Mouse (Mus musculus): ENCODE measurements around the gene Nck2.

Gene Nck2

DNA sequence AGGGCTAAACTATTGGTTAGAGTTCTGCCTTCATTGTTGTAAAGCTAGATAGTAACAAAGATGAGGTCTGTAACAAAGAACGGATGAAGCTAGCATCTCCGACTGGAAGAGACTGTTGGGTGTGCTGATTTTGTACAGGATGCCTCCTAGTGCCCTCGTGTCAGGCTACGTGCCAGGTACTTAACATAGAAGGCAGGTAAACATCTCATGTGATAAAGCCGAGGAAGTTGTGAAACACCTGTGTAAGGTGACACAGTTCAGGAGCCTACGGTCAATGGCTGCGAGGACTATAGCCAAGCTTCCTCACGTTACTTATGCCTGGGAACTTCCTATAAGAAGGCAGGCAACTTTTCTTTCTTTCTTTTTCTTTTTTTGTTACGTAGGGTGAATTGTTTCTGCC is at the start of gene Nck2:
Gene Nck2 (plus strand): TSS at position 49 of the 400 bp plus-strand sequence.
- DNase-seq (ENCODE audit: inconsistent ontology term): no peak

DNA sequence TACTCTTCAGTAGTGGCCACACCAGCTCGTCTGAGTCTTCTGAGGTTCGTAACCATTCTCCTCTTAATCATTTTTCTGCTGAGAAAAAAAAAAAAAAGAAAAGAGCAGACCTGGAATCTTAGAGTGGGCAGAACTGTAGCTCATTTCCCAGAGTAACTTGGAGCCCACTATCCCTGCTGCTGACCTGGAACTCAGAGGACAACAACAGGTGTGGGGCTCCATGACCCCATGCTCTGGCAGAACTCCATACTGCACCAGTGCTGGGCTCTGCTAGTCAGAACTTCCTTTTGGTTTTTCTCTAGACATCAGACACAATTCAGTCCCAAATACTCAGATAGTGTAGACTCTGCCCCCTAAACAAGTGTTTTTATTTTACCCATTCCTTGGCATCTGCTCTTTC is 49.3 kb upstream of the Nck2 start:
- DNase-seq (ENCODE audit: inconsistent ontology term): no peak

DNA sequence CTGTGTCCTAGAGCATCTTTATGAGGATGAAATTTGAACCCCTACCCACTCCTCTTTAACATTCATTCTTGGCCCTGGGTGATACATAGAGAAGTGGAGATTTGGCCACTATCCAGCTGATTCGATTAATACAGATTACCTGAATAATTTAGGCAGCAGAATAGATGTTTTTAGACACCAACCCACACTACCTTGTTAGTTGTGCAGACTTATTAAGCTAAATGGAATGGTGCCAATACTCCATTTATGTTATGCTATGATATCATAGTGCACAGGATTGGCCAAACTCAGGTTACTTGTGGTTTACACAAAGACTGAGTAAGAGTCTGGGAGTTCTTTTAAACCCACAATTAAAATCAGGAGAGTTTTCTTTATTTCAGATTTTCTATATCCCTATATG is 48.6 kb upstream of the Nck2 start:
- no peak for DNase-seq (ENCODE audit: inconsistent ontology term)

DNA sequence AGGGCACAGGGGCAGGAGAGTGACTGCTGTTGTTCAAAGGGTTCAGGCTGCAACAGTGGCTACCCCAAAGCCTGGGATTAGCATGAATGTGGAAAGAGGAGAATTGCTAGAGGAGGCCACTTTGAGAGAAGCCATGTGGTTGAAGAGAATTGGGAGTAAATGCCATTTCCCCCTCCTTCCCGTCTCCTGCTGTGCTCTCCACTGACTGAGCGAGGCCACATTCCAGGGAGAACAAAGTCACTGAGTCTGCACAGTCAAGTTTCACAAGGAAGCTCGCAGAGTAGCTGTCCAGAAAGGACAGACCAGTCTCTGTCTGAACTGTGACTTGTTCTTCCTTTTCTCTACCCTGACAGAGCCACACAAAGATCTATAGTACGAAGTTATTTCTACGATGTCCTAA is 47.9 kb upstream of the Nck2 start:
- peak; percentile 66 for DNase-seq (ENCODE audit: inconsistent ontology term)

DNA sequence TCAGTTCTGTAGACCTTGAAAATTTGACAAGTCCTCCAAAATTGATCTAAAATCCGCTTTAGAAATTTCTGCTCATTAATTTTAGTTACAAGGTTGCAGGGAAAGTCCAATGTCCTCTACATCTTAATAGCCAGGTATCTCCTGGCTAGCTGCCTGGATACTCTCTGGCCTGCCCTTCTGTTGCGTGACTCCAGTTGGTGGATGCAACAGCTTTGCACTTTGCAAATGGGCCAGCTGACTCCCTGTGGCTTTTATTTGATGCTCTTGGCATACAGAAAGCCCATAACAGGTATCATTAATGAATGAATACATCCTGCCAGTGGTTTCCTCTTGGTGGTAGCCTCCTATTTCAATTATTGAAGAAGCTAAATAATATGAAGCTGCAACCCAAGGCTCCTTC is 47.3 kb upstream of the Nck2 start:
- no peak for DNase-seq (ENCODE audit: inconsistent ontology term)

DNA sequence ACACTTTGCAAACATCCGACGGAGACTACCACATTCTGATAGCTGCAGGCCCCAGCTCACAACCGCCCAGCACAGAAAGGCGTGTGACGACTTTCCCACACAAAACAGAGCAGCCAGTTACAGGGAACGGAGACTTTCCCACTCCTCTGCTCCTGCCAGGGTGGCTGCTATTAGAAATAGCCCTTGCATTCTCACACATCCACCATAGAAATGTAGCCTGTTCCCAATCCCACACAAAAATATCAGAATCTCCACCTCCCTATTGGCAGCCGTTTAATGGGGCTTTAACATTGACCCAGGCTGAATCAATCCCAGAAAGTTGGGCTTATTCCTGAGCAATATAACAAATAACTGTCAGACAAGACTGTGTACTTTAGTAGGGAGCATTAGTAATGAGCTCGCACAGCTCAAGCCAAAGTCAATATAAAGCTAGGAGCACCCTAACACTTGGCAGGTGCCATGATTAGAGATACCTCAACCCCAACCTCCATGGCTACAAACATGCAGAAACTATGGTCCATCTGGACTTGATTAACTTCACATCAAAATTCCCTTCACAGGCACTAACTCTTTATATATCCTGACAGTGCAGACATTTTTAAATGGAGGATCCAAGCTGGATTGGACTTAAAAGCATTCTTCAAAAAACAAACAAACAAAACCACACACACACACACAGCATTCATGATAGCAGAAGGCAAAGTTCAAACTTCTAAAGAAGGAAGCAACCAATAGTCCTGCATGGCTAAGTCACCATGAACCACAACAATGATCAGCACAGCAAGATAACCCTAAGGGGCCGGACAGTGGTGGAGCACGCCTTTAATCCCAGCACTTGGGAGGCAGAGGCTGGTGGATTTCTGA is 45.4 kb upstream of the Nck2 start:
- DNase-seq (ENCODE audit: inconsistent ontology term): no peak

DNA sequence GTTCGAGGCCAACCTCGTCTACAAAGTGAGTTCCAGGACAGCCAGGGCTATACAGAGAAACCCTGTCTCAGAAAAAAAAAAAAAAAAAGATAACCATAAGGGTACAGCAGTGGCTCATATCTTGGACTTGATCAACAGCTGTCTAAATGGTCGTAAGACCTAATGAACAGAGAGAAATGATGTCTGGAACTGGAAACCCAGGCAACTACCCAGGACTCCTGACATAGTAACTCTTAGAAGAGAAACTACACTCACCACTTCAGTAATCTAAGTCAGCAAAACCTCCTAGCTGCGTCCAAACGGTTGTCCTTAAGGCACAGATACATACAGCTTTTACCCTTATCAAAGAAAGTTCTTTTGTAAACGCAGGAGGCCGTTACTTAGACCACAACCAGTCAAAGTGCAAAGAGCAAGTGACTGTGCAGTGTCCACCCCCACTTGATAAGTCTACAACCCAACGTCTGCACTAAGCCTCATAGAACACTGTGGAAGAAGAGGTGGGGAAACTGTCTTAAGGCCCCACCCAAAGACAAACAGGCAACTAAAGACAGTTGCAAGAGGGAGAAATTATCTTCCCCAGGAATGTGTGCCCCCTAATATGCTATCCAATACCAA is 44.7 kb upstream of the Nck2 start:
- DNase-seq (ENCODE audit: inconsistent ontology term): no peak

DNA sequence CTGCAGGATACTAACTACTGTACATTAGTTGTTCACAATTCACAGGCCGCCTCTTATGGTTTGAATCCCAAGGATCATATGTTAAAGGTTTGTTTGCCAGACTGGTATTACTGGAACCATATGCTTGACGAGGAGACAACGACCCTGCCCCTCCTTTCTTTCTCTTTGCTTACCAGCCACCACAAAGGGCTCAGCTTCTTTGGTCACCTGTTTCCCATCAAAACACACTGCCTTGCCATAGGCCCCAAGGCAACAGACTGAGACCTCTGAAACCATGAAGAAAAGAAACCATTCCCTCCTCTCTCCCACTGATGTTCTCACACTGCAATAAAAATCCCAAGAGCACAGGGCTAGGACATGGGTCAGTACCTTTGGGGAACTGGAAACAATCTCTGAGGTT is 43.7 kb upstream of the Nck2 start:
- DNase-seq (ENCODE audit: inconsistent ontology term): no peak

DNA sequence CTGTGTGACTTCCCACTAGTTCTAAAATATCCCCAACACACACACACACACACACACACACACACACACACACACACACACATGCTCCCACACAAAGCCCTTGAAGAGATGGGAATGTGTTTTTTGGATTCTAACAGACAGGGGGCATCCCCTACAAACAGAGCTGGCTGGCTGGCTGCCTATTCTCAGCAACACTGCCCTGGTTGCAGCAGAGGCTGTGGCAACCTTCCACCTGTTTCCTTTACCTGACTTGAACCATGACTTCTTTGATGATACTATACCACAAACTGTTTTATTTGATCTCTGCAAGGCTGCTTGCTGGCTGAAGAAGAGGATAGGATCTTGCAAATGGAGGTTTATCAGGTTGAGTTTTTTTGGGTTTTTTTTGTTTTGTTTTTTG is 41.0 kb upstream of the Nck2 start:
- no peak for DNase-seq (ENCODE audit: inconsistent ontology term)

DNA sequence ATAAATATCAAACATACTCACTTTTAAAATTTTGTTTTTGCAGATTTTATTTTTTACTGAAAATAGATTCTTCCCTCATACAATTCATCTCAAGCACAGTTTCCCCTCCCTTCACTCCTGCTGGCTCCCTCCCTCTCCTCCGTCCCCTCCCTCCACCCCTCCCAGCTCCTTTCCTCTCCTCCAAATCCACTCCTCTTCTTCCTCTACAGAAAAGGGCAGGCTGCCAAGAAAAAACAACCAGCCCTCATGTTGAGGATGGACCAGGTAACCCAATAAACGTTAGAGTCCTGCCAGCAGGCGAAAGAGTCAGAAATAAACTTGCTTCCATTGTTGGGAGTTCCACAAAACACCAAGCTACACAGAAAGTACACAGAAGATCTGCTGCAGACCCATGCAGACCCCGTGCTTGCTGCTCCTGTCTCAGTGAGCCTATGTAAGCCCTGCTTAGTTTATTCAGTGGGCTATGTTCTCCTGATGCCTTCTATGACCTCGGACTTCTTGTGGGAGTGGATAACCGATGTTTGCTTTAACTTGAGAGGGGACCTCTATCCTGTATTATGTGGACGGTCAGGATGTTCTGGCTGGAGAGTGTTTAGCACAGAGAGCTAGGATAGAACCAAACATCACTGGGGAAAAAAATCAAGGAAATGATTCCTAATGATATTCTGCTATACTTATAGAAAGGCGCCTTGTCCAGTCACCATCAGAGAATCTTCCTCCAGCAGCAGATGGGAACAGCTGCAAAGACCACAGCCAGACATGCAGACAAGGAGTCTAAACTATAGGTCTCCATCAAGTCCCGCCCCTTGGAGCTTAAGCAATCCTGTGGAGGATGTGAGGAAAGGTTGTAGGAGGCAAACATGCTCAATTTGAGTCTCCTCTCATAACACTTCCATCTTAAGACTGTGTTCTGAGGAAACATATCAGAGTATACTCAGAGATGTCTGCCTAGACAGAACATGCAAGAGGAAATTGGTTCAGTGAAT is 39.4 kb upstream of the Nck2 start:
- no peak for DNase-seq (ENCODE audit: inconsistent ontology term)

DNA sequence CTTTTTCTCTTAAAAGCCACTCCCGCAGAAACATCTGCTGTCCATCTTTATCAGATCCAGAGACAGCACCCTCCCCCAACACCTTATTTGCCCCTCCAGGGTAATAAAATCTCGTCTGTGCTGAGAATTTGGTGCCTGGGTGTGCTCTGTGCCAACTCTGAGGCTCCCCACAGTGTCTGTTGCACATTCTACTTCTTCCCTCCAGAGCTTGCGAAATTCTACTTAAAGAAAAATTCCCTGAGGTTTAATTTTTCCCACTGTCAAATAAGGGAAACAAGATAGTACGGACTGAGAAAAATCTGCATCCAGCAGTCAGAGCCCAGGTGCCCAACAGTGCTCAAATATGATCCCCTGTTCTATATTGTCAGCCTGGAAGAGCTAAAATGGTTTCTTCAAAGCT is 35.4 kb upstream of the Nck2 start:
- DNase-seq (ENCODE audit: inconsistent ontology term): no peak

DNA sequence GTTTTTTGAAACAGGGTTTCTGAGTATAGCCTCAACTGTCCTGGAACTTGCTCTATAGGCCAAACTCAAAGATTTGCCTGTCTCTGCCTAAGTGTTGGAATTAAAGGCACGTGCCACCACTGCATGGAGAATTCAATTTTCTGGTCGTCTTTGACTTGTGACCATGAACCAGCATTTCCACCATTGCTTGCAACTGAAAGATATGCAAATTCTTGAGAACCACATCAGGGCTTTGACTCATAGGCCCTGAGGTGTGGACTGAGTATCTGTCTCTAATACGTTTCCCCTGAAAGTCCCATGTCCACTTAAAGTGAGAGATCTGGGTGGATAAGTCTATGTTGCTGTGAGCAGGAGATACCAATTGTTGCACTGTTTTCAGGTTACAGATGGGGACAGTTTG is 31.6 kb upstream of the Nck2 start:
- no peak for DNase-seq (ENCODE audit: inconsistent ontology term)

DNA sequence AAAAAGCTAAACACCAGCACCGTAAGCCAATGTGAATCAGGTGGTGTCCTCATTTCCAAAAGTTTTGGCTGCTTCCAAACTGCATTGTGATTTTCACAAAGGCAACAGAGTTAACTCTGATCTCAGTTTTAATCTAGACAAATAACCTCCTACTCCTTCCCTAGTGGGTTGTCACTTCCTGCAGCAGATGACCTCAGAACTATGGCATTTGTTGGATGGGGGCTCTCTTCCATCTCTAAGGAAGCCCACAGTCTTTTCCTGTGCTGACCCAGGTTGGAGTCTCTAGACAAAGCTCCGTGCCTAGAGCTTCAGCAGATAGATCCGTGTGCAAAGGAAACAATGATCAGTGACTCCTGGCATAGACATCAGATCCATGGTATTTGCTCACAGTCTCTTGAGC is 31.1 kb upstream of the Nck2 start:
- peak; percentile 32 for DNase-seq (ENCODE audit: inconsistent ontology term)

DNA sequence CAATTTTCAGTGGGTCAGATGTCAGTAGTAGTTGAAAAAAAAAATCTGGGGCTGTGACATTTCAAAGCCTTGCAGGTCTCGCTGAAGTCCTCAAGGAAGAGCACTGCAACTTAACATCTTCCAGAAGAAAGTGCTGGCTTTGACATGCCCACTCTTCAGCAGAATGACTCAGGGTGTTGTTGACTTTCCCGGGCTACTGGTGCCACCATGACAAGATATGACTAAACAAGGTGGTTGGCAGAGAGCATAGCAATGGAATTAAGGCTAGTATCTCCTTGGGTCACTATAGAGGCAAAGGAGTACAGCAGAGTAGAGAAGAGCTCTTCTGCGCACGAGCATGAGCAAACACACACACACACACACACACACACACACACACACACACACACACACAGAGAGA is 30.6 kb upstream of the Nck2 start:
- DNase-seq (ENCODE audit: inconsistent ontology term): no peak

DNA sequence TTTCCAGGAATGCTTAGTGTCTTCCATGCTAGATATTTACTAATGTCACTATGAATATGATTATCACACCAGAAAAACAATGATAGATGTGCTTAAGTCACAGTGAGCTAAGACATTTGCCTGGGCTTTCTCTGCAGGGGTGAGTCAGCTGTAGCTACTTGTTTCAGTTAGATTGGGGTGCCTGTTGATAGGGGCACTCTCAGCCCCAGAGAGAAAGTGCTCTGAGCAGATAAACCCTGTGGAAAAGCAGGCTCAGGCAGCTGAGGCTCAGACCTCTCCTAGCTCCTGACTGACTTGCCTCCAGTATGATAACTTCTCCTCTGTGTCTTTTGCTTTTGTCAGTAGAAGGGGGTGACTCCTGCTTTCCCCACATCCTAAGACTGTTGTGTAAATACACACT is 30.2 kb upstream of the Nck2 start:
- DNase-seq (ENCODE audit: inconsistent ontology term): no peak

DNA sequence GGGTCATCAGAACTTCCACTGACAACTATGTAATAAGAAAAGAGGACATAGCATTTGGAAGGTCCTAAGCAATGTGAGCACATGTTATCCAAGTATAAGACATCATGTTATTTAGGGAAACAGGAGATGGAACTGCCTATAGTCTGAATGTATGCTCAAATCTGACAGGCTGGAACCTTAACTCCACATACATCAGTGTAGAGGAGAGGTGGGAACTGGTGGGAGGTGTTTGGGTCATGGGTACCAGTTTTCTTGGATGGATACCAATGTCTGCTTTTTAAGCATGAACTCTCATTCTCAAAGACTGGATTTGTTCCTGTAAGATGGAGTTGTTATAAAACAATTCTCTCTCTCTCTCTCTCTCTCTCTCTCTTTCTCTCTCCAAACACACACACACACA is 29.4 kb upstream of the Nck2 start:
- no peak for DNase-seq (ENCODE audit: inconsistent ontology term)

DNA sequence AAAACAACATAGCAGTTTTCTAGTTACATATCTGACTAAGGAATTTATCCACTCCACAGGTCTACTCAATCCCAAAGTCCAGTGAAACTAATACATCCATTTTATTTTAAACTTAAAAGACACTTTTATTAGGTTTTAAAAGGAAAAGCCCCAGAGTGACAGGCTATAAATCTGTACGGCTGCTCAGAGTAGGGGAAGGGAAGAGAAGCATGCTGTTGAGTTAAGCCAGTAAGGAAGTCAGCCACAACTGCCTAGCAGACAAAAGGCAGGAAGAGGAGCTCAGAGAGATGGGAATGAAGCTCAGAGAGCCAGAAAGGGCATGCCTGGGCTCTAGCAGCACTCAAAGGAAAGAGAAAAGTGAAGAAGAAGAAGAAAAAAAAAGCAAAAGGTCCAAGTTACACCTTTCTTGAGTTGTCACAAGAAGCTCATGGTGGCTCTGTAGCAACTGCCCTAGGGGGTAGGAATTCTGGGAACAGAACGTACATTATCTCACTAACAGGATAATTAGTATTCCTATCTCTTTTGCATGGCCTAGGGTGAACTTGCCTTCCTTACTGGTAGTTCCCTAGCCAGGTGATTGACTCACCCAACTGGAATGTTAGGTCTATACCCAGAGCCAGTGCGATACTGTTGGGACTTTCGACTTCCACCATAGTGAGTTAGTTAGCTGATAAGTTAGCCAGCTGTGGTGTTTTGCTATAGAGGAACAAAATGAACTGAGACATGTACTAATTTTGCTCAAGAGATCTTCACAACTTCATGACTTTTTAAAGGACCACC is 21.2 kb upstream of the Nck2 start:
- DNase-seq (ENCODE audit: inconsistent ontology term): no peak

DNA sequence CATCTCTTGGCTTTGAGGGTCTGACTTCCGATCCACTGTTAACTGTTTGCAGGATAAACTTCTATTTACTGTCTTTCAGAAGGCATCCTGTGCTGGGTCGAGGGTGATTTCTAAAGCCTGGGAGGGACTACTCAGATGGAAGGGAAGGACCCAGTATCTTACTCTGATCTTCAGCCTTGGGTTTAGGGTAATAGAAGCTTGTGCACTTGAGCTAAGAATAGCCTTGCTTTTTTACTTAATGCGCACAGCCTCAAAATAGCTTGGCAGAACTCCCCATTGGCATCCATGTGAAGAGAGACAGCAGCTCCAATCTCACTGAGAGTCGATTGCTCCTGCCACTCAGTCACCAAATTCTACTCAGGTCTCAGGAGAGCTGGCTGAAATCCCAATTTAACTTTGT is 17.9 kb upstream of the Nck2 start:
- no peak for DNase-seq (ENCODE audit: inconsistent ontology term)

DNA sequence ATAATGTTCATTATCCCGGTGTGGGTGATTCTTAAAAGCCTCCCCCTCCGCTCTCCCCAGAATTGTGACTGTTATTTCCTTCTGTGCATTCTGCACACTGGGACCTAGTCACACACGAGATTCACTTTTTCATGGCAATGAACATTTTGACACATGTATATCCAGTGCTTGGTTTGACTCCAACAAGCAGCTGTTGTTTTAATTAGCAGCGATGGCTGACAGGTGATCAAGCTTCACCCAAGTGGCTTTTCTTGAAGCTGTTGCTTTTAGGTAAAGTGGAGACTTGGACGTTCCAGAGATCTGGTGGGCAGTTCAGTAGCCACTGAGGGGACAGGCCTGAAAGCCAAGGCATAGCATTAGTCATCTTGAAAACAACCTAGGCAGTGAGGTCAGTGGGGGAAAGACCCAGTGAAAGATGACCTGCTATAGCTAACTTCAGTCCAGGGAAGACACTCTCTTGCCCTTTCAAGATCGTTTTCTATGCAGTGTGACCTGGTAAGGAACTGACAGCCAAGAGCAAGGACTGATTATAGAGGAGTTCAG is 17.3 kb upstream of the Nck2 start:
- no peak for DNase-seq (ENCODE audit: inconsistent ontology term)

DNA sequence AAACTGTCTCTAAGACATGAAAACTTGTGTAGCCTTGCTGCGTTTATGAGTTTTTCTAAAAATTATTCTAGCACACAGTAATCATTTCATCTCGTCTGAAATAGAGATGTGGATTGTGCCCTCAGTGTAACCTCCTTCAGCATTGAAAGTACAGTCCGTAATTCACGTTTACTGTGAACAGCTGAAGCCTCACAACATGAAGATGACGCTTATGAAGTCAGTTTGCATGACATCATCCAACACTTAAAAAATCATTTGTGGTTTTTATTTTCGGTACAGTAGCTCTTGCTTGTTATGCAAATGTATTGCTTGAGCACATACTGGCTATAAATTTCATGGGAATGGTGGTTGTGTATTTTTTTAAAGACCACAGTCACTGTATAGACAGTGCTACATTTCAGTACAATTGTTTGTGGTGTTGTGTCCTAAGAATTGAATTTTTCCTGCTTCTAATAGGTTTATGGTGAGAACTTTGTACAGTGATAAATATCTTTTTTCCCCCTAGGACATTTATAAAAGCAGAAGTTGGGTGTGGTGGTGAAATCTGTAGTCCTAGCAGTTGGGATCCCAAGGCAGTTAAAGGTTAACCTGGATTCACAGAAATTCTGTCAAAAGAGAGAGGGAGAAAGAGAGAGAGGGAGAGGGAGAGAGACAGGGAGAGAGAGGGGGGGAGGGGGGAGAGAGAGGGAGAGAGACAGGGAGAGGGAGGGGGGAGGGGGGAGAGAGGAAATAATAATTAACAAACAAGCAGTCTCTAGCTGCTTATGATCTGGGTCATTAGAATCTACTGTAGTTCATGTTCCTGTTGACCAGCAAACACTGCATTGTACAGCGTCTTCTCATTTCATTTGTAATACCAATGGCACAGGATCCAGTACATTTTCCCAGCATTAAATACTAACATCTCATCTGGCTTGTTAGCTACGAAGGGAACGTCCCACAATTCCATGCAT is 14.2 kb upstream of the Nck2 start:
- no peak for DNase-seq (ENCODE audit: inconsistent ontology term)
